Mouse (Mus musculus) spleen, postnatal 4 days (tissue): ENCODE measurements around the gene Prrc2c.
"Not testable (repeated sequence)": the region's sequence is repeated elsewhere in the genome, so short reads cannot be mapped to it uniquely, and the experiment has no call there.

ENCODE experiments used
- DNase-seq, 2 experiments: peaks; one replicate each; pipeline ENCODE4 v3.0.0; 2022; ENCODE audit warnings: low spot score in 2 of 2

Gene Prrc2c

GRCm38 (mm10) chr1:162740401-162740835 is at the start of gene Prrc2c:
Gene Prrc2c, minus strand, starts transcription at chr1:162740556.
- peak; percentile 97 to 98 for DNase-seq

- DNase-seq: no peak
Observed at GRCm38 (mm10) chr1:162785222-162785621, 44.9 kb upstream of the Prrc2c start.

GRCm38 (mm10) chr1:162783669-162784248 is 43.4 kb upstream of the Prrc2c start:
- no peak for DNase-seq

GRCm38 (mm10) chr1:162781035-162781434 is 40.7 kb upstream of the Prrc2c start:
- not testable (repeated sequence) for DNase-seq

- no peak for DNase-seq
Observed at GRCm38 (mm10) chr1:162777943-162778538, 37.7 kb upstream of the Prrc2c start.

GRCm38 (mm10) chr1:162773661-162774060 is 33.3 kb upstream of the Prrc2c start:
- DNase-seq: no peak

- no peak for DNase-seq
Observed at GRCm38 (mm10) chr1:162771617-162772360, 31.4 kb upstream of the Prrc2c start.

- DNase-seq: no peak
Observed at GRCm38 (mm10) chr1:162752009-162752408, 11.7 kb upstream of the Prrc2c start.

GRCm38 (mm10) chr1:162749607-162750006 is 9.3 kb upstream of the Prrc2c start:
- DNase-seq: no peak

GRCm38 (mm10) chr1:162748761-162749160 is 8.4 kb upstream of the Prrc2c start:
- no peak for DNase-seq

GRCm38 (mm10) chr1:162739831-162740394 is 443 bp downstream of the Prrc2c start:
- DNase-seq: no peak

GRCm38 (mm10) chr1:162739406-162739805 is 950 bp downstream of the Prrc2c start:
- no peak for DNase-seq

GRCm38 (mm10) chr1:162738472-162738871 is 1.9 kb downstream of the Prrc2c start:
- DNase-seq: no peak

GRCm38 (mm10) chr1:162735084-162735483 is 5.3 kb downstream of the Prrc2c start:
- DNase-seq: no peak

- DNase-seq: no peak
Observed at GRCm38 (mm10) chr1:162734283-162734682, 6.1 kb downstream of the Prrc2c start.

GRCm38 (mm10) chr1:162732041-162732440 is 8.3 kb downstream of the Prrc2c start:
- no peak for DNase-seq

- DNase-seq: no peak
Observed at GRCm38 (mm10) chr1:162729436-162729835, 10.9 kb downstream of the Prrc2c start.

GRCm38 (mm10) chr1:162727981-162728380 is 12.4 kb downstream of the Prrc2c start:
- DNase-seq: no peak

GRCm38 (mm10) chr1:162723610-162724009 is 16.7 kb downstream of the Prrc2c start:
- no peak for DNase-seq

GRCm38 (mm10) chr1:162720645-162721044 is 19.7 kb downstream of the Prrc2c start:
- no peak for DNase-seq

GRCm38 (mm10) chr1:162700389-162701066 is 39.8 kb downstream of the Prrc2c start:
- no peak for DNase-seq

- no peak for DNase-seq
Observed at GRCm38 (mm10) chr1:162697866-162698265, 42.5 kb downstream of the Prrc2c start.
